Mouse (Mus musculus): Measurements from ENCODE around the gene Rif1.

Gene Rif1

DNA sequence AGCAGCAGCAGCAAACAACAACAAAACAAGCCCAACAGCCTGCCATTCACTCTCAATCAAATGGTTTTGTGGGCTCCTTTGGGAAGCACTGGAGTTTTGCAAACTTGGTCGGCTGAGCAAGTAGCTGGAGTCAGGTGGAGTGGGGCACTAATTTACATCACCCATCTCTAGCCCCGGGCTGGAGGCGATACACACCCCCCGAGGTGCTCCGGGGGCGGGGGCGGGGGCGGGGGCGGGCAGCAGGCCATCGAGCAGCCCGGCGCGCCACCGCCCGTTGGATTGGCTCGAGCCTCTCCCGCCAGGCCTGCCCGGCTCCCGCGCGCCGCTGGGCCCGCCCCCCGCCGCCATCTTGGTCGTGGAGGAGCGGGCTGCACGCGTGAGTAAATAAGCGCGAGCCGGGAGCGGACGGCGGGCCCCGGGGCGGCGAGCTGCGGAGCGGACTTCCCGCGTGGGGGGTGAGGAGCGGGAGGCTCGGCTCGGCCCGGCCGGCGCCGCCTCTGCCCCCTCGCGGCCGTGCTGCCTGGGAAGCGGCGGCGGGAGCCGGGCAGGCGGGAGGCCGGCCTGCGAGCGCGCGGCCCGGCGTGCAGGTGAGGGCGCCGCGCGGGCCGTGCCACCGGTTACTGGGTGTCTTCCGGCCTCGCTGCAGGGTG, at the start of gene Rif1:
Gene Rif1, plus strand, starts transcription at position 342 of the 650 bp plus-strand sequence.
- DNase-seq, result peak; percentile 91

DNA sequence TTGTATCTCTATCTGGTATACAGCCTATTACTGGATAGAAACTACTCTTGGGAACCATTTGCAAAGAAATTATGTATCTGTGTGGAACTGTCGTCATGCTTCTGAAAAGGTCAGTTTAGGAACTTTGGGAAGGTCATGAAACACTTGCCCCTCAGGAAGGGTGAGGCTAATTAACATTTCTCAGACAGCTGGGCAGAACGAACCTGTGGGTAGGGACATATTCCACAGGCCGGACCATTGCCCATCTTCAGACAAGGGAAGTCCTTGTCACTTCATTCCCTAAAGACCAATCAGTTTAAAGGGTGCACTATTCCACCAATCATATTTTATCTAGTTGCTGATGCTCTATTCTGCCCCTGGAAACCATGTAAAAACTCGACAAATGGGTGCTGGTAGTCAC, 45.6 kb upstream of the Rif1 start:
- no peak for DNase-seq

DNA sequence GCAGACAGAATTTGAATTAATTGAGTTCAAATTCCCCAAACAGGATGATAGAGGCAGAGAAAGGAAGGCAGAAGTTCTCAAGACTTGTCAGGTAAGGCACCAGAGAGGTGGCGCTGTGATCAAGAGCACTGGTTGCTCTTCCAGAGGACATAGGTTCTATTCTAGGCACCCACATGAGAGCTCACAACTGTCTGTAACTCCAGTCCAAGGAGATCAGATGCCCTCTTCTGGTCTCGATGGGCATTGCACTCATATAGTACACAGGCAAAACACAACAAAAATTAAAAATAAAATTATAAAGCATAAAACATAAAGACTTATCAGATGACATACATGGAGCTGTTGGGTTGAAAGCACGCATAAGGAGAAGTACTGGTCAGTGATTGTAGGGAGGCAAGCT, 43.2 kb upstream of the Rif1 start:
- DNase-seq, result no peak

DNA sequence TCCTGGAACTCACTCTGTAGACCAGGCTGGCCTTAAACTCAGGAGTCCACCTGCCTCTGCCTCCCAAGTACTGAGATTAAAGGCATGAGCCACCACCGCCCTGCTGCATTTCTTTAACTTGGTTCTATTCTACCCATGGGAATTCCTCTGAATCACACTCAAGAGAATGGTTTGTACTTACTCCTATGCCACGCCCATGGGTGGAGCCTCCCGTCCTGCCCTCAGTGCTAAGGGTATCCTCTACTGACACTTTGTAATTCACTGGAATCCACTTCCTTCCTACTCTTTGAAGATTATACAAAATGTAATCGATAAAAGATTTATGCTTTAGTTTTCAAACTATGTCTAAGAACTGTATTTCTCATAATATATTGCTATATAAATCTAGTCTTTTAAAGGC, 41.1 kb upstream of the Rif1 start:
- no peak for DNase-seq

DNA sequence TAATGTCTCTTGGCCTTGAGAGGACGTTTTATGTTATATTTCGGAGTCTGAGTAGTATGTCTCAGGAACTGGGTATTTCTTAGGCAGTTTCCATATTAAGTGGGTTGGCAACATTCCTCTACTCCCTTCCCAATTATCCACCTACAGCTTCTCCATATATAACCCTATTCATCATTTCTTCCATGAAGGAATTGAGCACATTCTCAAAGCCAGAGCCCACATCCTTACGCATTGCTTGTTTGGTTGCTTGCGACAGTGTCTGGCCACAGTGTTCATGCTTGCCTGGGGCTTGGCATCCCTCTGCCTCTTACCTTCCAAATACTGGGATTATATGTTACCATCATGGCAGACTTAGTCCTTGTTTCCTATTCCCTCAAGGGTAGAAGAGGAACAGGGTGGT, 38.0 kb upstream of the Rif1 start:
- no peak for DNase-seq

DNA sequence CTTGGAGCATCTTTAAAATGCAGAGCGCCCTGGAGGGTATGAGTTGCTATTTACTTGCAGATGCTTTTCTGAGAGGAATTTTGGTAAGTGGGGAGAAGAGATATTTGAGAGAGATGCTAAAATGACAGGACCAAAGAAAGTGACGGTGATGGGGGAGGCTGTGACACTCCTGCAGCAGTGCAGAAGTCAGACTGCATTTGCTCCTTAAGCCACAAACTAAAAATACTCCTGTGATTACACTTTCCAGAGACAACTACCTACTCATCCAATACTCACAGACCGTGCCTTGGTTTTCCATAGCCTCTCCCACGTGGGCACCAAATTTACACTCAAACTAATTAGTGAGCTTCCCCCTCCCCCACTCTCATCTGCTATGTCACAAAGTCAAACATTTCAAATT, 37.5 kb upstream of the Rif1 start:
- DNase-seq, result no peak

DNA sequence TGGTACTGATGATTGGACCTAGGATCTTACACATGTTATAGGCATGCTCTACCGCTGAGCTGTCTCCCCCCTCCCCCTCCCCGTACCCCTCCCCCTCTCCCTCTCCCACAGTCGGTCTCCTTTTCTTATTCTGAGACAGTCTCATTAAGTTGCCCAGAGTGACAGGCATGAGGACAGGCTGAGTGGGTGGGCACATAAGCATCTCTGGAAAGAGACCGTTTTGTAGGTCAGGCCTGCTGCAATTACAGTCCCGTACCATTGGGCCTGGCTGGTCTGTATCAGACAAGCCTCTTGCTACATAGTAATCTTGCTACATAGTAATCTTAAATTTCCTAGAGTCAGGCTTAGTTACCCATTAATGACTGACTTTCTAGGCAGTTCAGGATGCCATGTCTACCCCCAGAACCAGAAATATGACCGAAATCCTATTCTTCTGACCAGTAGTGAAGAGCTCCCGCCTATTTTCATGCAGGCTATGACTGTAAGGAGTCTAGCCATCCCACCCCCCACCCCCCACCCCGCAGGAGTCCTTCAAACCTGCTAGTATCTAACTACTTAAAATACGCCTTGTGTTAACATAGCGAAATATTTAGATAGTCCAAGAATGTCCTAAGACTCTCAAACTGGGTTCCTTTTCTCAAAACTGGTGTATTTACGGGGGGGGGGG, 35.6 kb upstream of the Rif1 start:
- DNase-seq, result no peak

DNA sequence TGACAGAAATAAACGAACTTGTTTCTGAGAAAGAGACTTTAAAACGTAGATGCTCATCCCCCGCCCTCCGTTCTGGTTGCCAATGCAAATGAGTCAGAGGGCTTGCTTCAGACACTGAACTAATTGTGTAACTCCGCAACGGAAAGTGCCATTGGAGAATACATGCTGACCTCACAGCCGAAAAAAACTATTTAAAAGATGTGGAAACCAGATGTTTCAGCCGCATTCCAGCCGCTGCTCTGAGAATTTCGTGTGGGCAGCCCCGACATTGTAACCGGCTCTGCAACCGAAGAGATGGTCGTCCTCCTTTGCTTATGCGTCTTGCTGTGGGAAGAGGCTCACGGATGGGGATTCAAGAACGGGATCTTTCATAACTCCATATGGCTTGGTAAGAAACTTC, 34.8 kb upstream of the Rif1 start, which contains the start of gene Tnfaip6:
Gene Tnfaip6, plus strand, starts transcription at position 128 of the 400 bp plus-strand sequence.
- peak; percentile 19 for DNase-seq

DNA sequence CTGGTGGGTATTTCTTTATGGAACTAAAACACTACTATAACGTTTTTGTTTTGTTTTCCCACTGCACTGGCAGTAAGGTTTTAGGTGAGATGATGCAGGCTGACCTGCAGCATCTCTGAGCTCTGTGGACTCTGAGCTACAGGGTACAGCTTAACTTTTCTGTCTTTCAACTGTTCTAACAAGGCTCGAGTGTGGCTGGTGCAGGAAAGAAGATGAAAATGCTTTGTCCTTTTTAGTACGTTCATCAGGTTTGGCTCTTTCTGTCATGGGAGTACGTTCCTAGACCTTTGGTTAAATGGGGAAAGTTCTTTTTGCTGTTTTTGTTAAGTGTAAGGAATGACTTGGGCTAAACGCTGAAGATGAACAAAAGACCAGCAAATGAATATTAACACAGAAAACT, 34.1 kb upstream of the Rif1 start:
- DNase-seq, result no peak

DNA sequence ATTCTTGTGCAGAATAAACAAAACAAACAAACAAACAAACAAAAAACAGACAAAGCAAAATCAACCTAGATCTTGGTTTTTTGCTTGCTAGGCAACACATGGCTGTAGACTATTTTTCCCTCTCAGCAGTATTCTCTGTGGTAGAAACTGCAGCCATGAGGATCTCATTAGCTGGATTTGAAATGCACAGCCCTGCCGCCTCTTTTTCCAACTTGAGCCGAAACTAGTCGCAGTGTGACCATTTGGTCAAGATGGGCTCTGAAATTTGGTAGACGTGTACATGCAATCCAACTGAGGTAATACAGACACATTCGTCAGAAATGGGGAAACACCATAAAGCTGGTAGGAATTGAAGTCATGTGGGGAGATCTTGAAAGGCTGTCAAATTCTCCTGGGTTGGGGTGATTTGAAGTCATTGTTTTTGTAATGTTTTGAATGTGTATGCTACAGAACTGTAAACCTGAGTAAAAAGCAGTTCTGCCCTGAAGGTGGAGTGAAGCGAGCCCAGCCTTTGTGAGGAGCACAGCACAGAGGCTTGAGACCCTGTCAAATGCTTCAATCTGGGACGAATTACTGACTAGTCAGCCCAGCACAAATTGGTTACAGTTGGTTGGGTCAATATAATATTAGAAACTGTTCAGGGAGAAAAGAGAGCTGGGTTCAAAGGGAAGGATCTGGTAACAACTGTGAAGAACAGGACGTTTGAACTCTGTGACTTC, 33.4 kb upstream of the Rif1 start:
- DNase-seq, result no peak

DNA sequence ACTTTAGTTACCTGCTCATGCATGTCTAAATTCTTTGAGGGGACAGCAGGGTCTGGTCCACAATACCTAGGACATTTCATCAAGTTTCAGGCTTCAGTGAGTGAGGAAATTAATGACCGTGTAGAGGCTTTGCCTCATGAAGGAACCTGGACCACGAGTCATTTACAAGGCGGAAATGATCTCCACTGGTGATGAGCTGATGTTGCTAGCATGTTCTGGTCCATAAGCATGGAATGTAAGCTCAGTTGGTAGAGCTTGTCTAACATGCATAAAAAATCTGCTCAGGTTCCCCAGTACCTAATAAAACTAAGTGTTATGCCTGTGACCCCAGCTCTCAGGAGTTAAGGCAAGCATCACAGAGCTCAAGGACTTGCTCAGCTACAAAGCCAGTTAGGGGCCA, 30.5 kb upstream of the Rif1 start:
- no peak for DNase-seq

DNA sequence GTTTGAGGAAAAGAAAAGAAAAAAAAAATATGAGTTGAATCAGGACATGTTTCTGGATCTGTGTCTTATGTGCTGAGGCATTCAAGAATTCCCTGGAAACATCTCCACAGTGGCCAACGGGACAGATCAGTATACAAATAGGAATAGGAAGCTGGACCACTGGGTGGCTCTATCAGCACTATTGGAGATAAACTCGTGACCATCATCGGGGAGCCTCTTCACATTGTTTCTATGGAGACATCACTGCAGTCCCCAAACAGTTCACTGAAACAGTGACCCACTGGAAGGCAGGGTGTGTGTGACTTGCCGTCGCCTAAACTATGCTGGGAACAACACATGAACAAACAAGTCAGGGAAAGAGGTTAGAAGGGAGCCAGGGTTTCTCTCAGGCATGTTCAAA, 29.9 kb upstream of the Rif1 start:
- no peak for DNase-seq

DNA sequence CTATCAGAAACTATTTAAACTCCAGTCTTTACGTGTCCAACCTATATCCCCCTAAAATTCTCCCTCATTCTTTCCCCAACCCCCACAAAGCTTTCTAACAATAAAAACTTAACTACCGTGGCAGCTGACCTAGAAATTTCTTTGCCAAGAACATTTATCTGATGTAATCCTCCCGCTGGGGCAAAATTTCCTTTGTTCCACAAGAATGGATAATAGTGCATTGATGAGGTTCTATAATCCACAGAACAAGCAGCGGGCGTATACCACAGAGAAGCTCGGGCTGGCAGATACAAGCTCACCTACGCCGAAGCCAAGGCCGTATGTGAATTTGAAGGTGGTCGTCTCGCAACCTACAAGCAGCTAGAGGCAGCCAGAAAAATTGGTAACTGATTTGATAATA, 29.1 kb upstream of the Rif1 start:
- DNase-seq, result no peak

DNA sequence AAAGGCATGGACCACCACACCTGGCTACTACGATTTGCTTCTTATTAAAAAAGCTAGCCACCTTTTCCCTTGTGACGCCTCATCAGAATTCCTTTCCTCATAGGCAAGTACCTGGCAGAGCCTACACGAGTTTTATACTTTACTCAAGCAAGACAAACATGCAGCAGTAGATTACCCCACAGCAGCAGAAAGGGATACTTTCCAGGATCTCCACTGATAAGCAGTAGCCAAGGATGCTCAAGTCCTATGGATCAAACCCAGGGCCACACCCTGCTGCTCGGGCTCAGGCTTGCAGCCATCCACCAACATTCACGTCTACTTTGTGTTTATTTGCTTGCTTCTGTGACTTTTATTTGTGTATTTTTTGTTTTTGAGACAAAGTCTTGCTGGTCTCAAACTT, 26.6 kb upstream of the Rif1 start:
- no peak for DNase-seq

DNA sequence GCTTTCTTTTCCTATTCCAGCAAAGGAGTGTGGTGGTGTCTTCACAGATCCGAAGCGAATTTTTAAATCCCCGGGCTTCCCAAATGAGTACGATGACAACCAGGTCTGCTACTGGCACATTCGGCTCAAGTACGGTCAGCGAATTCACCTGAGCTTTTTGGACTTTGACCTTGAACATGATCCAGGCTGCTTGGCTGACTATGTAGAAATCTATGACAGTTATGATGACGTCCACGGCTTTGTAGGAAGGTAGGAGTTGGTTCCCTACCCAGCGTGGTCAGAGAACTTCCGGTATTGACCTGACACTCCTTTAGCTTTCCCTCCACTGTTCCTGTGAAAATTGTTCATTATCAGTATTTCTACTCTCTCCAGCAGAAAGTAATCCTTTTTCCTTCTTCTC, 21.8 kb upstream of the Rif1 start:
- DNase-seq, result no peak

DNA sequence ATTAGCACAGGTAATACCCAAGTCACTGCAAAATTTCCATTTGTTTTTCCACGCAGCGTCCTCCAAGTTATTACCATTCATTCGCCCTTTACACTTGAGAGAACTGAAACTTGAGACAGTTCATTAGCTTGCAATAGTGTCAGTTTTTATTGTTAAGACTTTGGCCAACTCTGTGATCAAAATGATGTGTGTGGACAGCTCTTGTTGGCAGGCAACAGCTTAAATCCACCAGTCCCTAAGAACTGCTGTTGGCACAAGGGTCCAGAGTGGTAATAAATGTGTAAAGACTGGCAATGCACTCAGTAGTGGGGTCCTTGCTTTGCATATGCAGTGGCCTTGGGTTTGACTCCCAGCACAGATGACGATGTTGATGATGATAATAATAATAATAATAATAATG, 20.3 kb upstream of the Rif1 start:
- no peak for DNase-seq

DNA sequence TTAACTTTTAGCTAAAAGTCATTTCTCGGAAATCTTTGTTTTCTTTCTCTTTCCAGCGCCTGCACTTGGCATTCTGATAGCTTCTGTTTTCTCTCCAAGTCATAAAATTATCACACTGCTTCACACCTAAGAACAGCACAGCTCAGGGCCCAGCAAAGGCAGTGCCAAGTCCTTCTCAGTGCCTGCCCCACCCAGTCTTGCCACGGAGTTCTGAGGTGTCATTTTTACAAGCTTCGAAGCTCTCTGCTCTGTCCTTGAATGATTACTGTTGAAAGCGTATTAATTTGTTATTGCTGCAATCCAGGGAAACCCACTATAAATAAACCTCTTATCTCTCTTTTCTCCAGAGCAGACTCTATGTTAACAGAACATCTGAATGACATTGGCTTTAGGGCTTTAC, 19.1 kb upstream of the Rif1 start:
- no peak for DNase-seq

DNA sequence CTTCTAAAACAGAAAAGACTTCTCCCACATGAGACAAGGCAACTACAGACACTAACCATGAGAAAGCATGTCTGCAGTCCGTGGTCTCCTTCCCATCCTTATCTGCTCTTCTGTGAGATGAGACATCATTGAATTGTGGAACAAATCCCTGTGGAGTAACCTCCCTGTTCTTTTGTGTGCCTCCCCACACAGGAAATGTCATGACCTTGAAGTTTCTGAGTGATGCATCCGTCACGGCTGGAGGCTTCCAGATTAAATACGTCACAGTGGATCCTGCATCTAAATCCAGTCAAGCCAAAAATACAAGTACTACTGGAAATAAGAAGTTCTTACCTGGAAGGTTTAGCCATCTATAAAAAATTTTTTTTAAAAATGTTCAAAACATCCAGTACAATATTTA, 17.0 kb upstream of the Rif1 start:
- DNase-seq, result no peak

DNA sequence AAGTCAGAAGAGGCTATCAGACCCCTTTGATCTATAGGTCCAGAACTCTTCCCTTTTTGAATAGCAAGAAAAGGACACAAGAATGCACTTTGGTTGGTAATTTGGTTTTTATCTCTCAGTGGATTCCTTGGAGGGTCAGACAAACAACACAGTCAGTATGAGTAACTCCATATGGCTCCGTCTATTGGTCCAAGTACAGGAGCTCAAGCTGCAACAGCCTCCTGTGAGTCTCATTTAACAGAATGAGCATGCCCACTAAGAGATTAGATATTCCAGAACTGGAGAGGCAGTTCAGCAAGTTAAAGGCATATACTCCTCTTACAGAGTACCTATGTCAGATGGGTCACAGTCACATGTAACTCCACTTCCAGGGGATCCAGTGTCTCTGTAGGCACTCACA, 15.5 kb upstream of the Rif1 start:
- no peak for DNase-seq

DNA sequence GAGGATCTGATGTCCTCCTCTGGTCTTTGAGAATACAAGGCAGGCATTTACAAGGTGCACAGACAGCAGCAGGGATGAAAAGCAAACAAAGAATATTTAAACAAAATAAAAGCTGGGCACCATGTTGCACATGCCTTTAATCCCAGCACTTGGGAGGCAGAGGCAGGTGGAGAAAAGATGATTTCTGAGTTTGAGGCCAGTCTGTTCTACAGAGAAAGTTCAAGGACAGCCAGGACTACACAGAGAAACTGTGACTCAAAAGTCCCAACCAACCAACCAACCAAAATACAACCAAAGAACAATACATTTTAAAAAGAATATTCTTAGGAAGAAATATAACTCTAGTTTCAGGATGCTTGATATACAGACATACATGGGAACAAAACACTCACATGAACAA, 15.0 kb upstream of the Rif1 start:
- DNase-seq, result no peak

DNA sequence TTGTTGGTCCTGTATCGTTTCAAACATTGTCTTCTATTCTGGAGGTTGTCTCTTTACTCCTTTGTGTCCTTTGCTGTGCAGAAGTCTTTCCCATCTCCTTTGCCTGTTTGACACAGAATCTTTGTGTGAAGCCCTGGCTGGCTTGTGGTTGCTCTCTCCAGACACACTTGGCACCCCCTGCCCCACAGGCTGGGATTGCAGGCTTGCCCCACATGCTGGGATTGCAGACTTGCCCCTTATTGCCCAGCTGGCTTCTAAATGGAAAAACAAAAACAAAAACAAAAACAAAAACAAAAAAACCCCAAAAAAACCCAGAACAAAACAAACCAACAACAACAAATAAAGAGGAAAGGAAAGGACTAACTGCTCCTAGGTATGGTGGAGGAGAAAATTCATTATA, 4.0 kb upstream of the Rif1 start:
- no peak for DNase-seq

DNA sequence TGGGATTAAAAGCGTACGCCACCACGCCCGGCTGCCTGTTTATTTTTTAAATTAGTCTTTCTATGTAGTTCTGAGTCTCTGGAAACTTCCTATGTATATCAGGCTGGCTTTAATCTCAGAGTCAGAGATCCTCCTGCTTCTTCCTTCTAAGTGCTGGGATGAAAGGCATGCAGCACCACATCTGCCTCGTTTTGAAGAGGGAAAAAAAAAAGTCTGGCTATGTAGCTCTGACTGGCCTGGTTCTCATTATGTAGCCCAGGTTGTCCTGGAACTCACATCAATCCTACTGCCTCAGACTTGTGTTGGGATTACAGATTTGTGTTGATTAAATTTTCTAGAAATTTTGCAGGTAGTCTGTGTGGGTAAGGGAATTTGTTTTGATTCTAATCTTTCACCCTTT, 1.8 kb upstream of the Rif1 start:
- DNase-seq, result no peak

DNA sequence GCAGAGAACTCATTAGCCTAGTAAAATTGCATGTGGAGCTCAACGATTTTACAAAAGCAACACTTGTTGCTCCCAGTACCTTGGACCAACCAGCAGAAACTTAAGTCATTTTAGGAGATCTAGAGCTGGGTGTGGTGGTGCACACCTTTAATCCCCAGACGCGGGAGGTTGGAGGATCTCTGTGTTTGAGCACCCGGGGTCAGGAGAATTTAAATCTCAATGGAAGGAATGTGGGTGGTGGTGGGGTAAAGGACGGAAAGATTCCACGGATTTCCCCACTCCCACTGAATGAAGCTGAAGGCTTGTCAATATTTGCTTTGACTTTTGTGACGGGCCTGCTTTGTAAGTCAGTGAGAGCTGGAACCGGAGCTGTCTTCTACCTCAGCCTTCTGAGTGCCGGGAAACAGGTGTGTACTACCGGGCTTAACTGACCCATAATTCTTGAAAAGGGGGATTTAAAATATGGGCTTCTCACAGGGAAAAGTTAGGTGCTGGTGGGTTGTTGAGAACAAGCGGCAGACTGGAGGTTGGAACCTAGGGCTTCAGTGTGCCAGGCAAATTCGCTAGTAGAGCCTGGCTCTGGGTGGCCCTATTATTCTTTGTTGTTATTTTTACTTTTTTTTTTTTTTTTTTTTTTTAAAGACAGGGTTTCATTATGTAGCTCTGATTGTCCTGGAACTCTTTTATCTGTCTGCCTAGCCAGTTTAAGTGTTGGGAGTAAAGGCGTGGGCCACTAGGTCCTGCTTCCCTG, 1.2 kb upstream of the Rif1 start:
- no peak for DNase-seq

DNA sequence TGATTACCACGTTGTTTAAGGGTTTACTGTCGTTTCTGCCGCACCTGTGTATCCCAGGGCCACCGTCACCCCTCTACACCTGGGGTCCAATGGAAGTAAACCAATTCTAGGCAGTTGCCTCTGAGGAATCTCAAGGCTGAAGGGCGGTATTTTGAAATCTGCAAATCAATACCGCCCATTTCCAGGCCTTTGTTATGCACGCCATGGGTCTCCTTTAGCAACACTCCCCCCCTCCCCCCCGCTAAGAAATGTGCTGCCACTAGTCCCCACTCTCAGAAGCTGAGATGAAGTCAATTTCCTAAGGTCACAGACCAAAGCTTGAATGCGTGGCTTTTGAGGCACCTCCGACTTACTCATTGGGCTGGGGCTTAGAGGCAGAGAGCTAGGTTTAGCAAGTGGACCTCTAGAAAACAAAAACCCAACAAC, 554 bp upstream of the Rif1 start:
- no peak for DNase-seq
